Mouse (Mus musculus) hindbrain, postnatal 0 days (tissue): Measurements from ENCODE around the gene Rpl36-ps4. TPM values are rescaled to one million over a fixed set of nuclear protein-coding genes. Genes with fewer than 3 reads are reported as not detected.
"Not testable (repeated sequence)": the region's sequence is repeated elsewhere in the genome, so short reads cannot be mapped to it uniquely, and the experiment has no call there.

Experiments used
- ATAC-seq: fragments of 200-750 bp; cut with Nextera tagmentation; 2 replicates; pipeline ENCODE4 v1.8.0; 2017; ENCODE audit warnings: mild to moderate bottlenecking, moderate TSS enrichment, moderate library complexity
- DNase-seq: peaks from one replicate; pipeline ENCODE4 v3.0.0-alpha.2; 2015; ENCODE audit warnings: low spot score
- H3K27ac ChIP-seq: fragments of 300-500 bp; sonication (generic); 2 replicates; pipeline ENCODE4 v1.5.1; 2014; ENCODE audit warnings: mild to moderate bottlenecking
- H3K27me3 ChIP-seq: fragments of 300-500 bp; sonication (generic); 2 replicates; pipeline ENCODE4 v1.6.1; 2014; ENCODE audit warnings: low read length, mixed read lengths; ENCODE audit not compliant: insufficient read depth
- H3K36me3 ChIP-seq: fragments of 300-500 bp; sonication (generic); 2 replicates; pipeline ENCODE4 v1.6.1; 2014; ENCODE audit warnings: low read length, mixed read lengths; ENCODE audit not compliant: insufficient read depth
- H3K4me1 ChIP-seq: fragments of 300-500 bp; sonication (generic); 2 replicates; pipeline ENCODE4 v1.6.1; 2014; ENCODE audit warnings: antibody characterized with exemption, low read length, mixed read lengths; ENCODE audit not compliant: insufficient read depth
- H3K4me2 ChIP-seq: fragments of 300-500 bp; sonication (generic); 2 replicates; pipeline ENCODE4 v1.6.1; 2014; ENCODE audit warnings: low read depth, mild to moderate bottlenecking, low read length, moderate library complexity, mixed read lengths
- H3K4me3 ChIP-seq: fragments of 300-500 bp; sonication (generic); 2 replicates; pipeline ENCODE4 v1.5.1; 2014; ENCODE audit warnings: low read length
- H3K9ac ChIP-seq: fragments of 300-500 bp; sonication (generic); replicated peaks from 2 replicates; pipeline ENCODE4 v1.6.1; 2014; ENCODE audit warnings: mild to moderate bottlenecking, low read length, moderate library complexity, mixed read lengths
- H3K9me3 ChIP-seq: fragments of 300-500 bp; sonication (generic); 2 replicates; pipeline ENCODE4 v1.6.1; 2016; ENCODE audit warnings: low read length, mixed read lengths
- CTCF ChIP-seq: IDR thresholded peaks from 2 replicates; pipeline ENCODE4 v1.5.1; 2016; ENCODE audit warnings: antibody characterized with exemption, control low read depth, low read depth
- WGBS: fragments of 180-500 bp; shearing (Covaris S2); extraction: QIAGEN DNeasy Blood & Tissue Kit; methylation state at CpG from one replicate; pipeline ENCODE4 v1.1.7; 2014; 5-methylcytosine and 5-hydroxymethylcytosine counted together
- polyA plus RNA-seq: library from polyadenylated mRNA; unstranded; fragments of >200 nt; fragmentation: Nextera tagmentation; extraction: Ambion mirVana; gene quantifications from 2 replicates; pipeline ENCODE4 v1.2.1, GENCODE M21; 2015
- total RNA-seq: library from RNA; depleted of rRNA; stranded (reverse); fragments of >200 nt; gene quantifications from 2 replicates; pipeline ENCODE4 v1.2.3, GENCODE M21; 2014; rRNA removed

Rpl36-ps4 gene
- total and polyA plus RNA-seq, 2 experiments from 2014 or later = not detected

DNA sequence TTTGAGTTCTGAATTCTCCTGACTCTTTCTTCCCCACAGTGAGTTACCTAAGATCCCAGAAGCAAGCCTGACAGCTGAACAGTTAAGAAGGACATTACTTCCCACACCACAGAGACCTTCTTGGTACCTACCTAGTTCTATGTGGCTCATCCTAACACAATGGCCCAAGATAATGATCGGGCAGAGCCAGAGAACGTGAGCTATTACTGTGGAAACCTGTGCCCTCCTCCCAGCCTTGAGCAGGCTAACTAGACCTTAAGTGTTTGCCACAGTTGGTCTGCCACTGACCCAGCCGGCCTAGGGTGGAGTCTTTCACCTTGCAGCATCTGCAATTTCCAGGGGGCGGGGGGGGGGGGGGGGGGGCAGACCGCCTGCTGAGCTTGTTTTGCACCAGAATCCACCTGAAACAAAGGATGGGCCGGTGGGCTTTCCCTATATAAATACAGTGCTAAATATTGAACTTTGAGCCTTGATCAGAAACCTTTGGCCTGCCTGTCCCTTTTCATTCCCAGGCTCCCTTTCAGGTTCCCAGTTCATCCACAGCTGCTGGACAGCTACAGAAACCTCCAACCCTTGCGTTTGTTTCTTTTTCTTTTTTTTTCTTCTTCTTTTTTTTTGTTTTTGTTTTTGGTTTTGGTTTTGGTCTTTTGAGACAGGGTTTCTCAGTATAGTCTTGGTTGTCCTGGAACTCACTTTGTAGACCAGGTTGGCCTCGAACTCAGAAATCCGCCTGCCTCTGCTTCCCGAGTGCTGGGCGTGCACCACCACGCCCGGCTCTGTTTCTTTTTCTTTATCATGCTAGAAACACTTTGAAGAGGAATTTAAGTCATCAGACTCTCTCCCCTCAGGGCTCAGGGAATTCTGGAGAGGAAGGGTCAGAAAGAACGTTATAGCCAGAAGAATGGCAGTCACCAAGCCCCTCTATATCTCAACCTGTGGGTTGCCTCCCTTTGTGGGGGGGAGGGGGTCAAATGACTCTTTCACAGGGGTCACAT is 42.6 kb downstream of the Rpl36-ps4 start:
- WGBS = 87% methylated on average over 13 of the region's 14 CpGs

GRCm38 (mm10) chr17:87968483-87968926 is 47.7 kb downstream of the Rpl36-ps4 start:
- DNase-seq, H3K36me3 ChIP-seq, H3K9ac ChIP-seq, H3K27ac ChIP-seq, H3K4me3 ChIP-seq, H3K4me1 ChIP-seq, H3K4me2 ChIP-seq, H3K27me3 ChIP-seq, H3K9me3 ChIP-seq: not testable (repeated sequence)
- 35% methylated on average over 6 of the region's 8 CpGs for WGBS
- peak; percentile 89 for ATAC-seq
- peak; percentile 54 for TF ChIP-seq CTCF

More for the DNA sequence above, 42.6 kb downstream of the Rpl36-ps4 start:
- ATAC-seq (no peak), DNase-seq (no peak)
- H3K4me1 ChIP-seq = no peaks in the 10 kb centered on the region
- no peak overlapping the region for H3K4me2 ChIP-seq
- H3K9me3 ChIP-seq = no peaks in the 10 kb centered on the region; the same call in 1 of the 2 replicates
- H3K27ac ChIP-seq = no peak overlapping the region
- no peak overlapping the region for H3K4me3 ChIP-seq
- H3K9ac ChIP-seq = no peak overlapping the region
- no peaks in the 10 kb centered on the region for H3K36me3 ChIP-seq
- no peaks in the 10 kb centered on the region for H3K27me3 ChIP-seq
- TF ChIP-seq CTCF = no peak

Other genes starting within 250 kb of the Rpl36-ps4 start
- 24.5 TPM in 2 replicates for gene Msh2, start 248.6 kb upstream of the Rpl36-ps4 start, total RNA-seq
- gene Msh2, start 248.6 kb upstream of the Rpl36-ps4 start, polyA plus RNA-seq = 45.3 and 45.5 TPM in 2 replicates
- gene Kcnk12, start 123.0 kb upstream of the Rpl36-ps4 start, total RNA-seq = 12.8 and 19.5 TPM in 2 replicates
- gene Kcnk12, start 123.0 kb upstream of the Rpl36-ps4 start, polyA plus RNA-seq = 2.5 and 2.6 TPM in 2 replicates
- 21.1 and 21.5 TPM in 2 replicates for gene Msh6, start 54.1 kb downstream of the Rpl36-ps4 start, total RNA-seq
- 19.2 and 19.6 TPM in 2 replicates for gene Msh6, start 54.1 kb downstream of the Rpl36-ps4 start, polyA plus RNA-seq
- 39.3 and 39.5 TPM in 2 replicates for gene Fbxo11, start 144.3 kb downstream of the Rpl36-ps4 start, total RNA-seq
- gene Fbxo11, start 144.3 kb downstream of the Rpl36-ps4 start, polyA plus RNA-seq = 23.1 and 23.7 TPM in 2 replicates